Mouse (Mus musculus) limb, embryonic 11.5 days (tissue): Measurements from ENCODE around the gene Ehd4. TPM values are rescaled to one million over a fixed set of nuclear protein-coding genes. Genes with fewer than 3 reads are reported as not detected.

ENCODE experiments used
- ATAC-seq: fragments of 200-750 bp; cut with Nextera tagmentation; 2 replicates; pipeline ENCODE4 v1.8.0; 2017; ENCODE audit warnings: low read depth; ENCODE audit not compliant: insufficient number of reproducible peaks, low FRiP score, low TSS enrichment
- DNase-seq: peaks from one replicate; pipeline ENCODE4 v3.0.0-alpha.2; 2015; ENCODE audit warnings: low spot score
- H3K27ac ChIP-seq: fragments of 300-500 bp; sonication (generic); replicated peaks from 2 replicates; pipeline ENCODE4 v1.5.1; 2014; ENCODE audit warnings: low read depth, mild to moderate bottlenecking, low read length
- H3K27me3 ChIP-seq: fragments of 300-500 bp; sonication (generic); 2 replicates; pipeline ENCODE4 v1.6.1; 2014; ENCODE audit warnings: mild to moderate bottlenecking, low read length, mixed read lengths; ENCODE audit not compliant: control insufficient read depth, insufficient read depth
- H3K36me3 ChIP-seq: fragments of 300-500 bp; sonication (generic); 2 replicates; pipeline ENCODE4 v1.6.1; 2014; ENCODE audit warnings: mild to moderate bottlenecking, low read length, moderate library complexity, mixed read lengths; ENCODE audit not compliant: control insufficient read depth, insufficient read depth
- H3K4me1 ChIP-seq: fragments of 300-500 bp; sonication (generic); 2 replicates; pipeline ENCODE4 v1.6.1; 2014; ENCODE audit warnings: low read length, mixed read lengths; ENCODE audit not compliant: control insufficient read depth, insufficient read depth
- H3K4me2 ChIP-seq: fragments of 300-500 bp; sonication (generic); 2 replicates; pipeline ENCODE4 v1.6.1; 2014; ENCODE audit warnings: low read depth, mild to moderate bottlenecking, moderate library complexity; ENCODE audit not compliant: severe bottlenecking
- H3K4me3 ChIP-seq: fragments of 300-500 bp; sonication (generic); 2 replicates; pipeline ENCODE4 v1.5.1; 2014; ENCODE audit warnings: low read depth, low read length
- H3K9ac ChIP-seq: fragments of 300-500 bp; sonication (generic); 2 replicates; pipeline ENCODE4 v1.6.1; 2014; ENCODE audit warnings: mild to moderate bottlenecking, low read length
- H3K9me3 ChIP-seq: fragments of 300-500 bp; sonication (generic); 2 replicates; pipeline ENCODE4 v1.6.1; 2016; ENCODE audit warnings: low read length; ENCODE audit not compliant: control insufficient read depth
- WGBS: fragments of 180-500 bp; shearing (Covaris S2); extraction: QIAGEN DNeasy Blood & Tissue Kit; methylation state at CpG from one replicate; pipeline ENCODE4 v1.1.7; 2014; 5-methylcytosine and 5-hydroxymethylcytosine counted together
- polyA plus RNA-seq: library from polyadenylated mRNA; unstranded; fragments of >200 nt; fragmentation: Nextera tagmentation; extraction: Ambion mirVana; gene quantifications from 2 replicates; pipeline ENCODE4 v1.2.1, GENCODE M21; 2014

The Ehd4 gene
- polyA plus RNA-seq, 1 experiment from 2014 or later = 13.2 TPM

- no peak overlapping the region for H3K27ac ChIP-seq
- no peak overlapping the region for H3K4me3 ChIP-seq
- H3K27me3 ChIP-seq = no peaks in the 10 kb centered on the region
- no peak overlapping the region for H3K9ac ChIP-seq
- 85% methylated on average over 5 of the region's 5 CpGs for WGBS
- H3K4me1 ChIP-seq = no peaks in the 10 kb centered on the region
- H3K9me3 ChIP-seq = no peaks in the 10 kb centered on the region
- no peaks in the 10 kb centered on the region for H3K36me3 ChIP-seq
- H3K4me2 ChIP-seq = no peak overlapping the region
- DNase-seq (no peak), ATAC-seq (no peak)
These were observed 14.1 kb downstream of the Ehd4 start for GRCm38 (mm10) chr2:120140326-120140725.

GRCm38 (mm10) chr2:120139091-120139490 is 15.3 kb downstream of the Ehd4 start:
- no peak overlapping the region for H3K4me3 ChIP-seq
- ATAC-seq = no peak

GRCm38 (mm10) chr2:120137281-120137680 is 17.1 kb downstream of the Ehd4 start:
- H3K4me2 ChIP-seq = no peak overlapping the region
- H3K9ac ChIP-seq = no peak overlapping the region
- no peaks in the 10 kb centered on the region for H3K9me3 ChIP-seq
- ATAC-seq (no peak), DNase-seq (no peak)
- H3K4me1 ChIP-seq = no peaks in the 10 kb centered on the region
- H3K27ac ChIP-seq = no peak overlapping the region
- WGBS = 67% methylated on average over 5 of the region's 5 CpGs
- H3K4me3 ChIP-seq = no peak overlapping the region
- H3K36me3 ChIP-seq = no peaks in the 10 kb centered on the region
- no peaks in the 10 kb centered on the region for H3K27me3 ChIP-seq

More at GRCm38 (mm10) chr2:120139091-120139490, 15.3 kb downstream of the Ehd4 start:
- Histone ChIP-seq H3K4me2 (no peak overlapping the region), H3K4me1 (no peaks in the 10 kb centered on the region), H3K27ac (no peak overlapping the region), H3K9ac (no peak overlapping the region), H3K9me3 (no peaks in the 10 kb centered on the region), H3K36me3 (no peaks in the 10 kb centered on the region), H3K27me3 (no peaks in the 10 kb centered on the region)
- no peak for DNase-seq
- WGBS = 91% methylated on average over 1 of the region's 1 CpGs

- H3K36me3 ChIP-seq = no peaks in the 10 kb centered on the region
- no peaks in the 10 kb centered on the region for H3K9me3 ChIP-seq
- H3K4me3 ChIP-seq = no peak overlapping the region
- no peaks in the 10 kb centered on the region for H3K4me1 ChIP-seq
- DNase-seq (no peak), ATAC-seq (no peak)
- no peak overlapping the region for H3K9ac ChIP-seq
- H3K27ac ChIP-seq = no peak overlapping the region
- H3K4me2 ChIP-seq = no peak overlapping the region
- H3K27me3 ChIP-seq = no peaks in the 10 kb centered on the region
These were observed 19.8 kb downstream of the Ehd4 start for GRCm38 (mm10) chr2:120134453-120135075.

- H3K9me3 ChIP-seq = no peaks in the 10 kb centered on the region
- WGBS = 90% methylated on average over 1 of the region's 1 CpGs
- H3K9ac ChIP-seq = no peak overlapping the region
- no peak overlapping the region for H3K4me3 ChIP-seq
- H3K36me3 ChIP-seq = no peaks in the 10 kb centered on the region
- no peaks in the 10 kb centered on the region for H3K4me1 ChIP-seq
- no peaks in the 10 kb centered on the region for H3K27me3 ChIP-seq
- DNase-seq = no peak
- no peak overlapping the region for H3K27ac ChIP-seq
- no peak overlapping the region for H3K4me2 ChIP-seq
- ATAC-seq = no peak
These were observed 22.5 kb downstream of the Ehd4 start for GRCm38 (mm10) chr2:120131881-120132280.

- H3K9me3 ChIP-seq = no peaks in the 10 kb centered on the region
- no peak overlapping the region for H3K9ac ChIP-seq
- no peaks in the 10 kb centered on the region for H3K36me3 ChIP-seq
- no peak overlapping the region for H3K4me2 ChIP-seq
- DNase-seq (no peak), ATAC-seq (no peak)
- 82% methylated on average over 8 of the region's 8 CpGs for WGBS
- no peak overlapping the region for H3K4me3 ChIP-seq
- H3K27me3 ChIP-seq = no peaks in the 10 kb centered on the region
- H3K4me1 ChIP-seq = no peaks in the 10 kb centered on the region
- H3K27ac ChIP-seq = no peak overlapping the region
These were observed 25.0 kb downstream of the Ehd4 start for GRCm38 (mm10) chr2:120129252-120129908.

- Histone ChIP-seq H3K9me3 (no peaks in the 10 kb centered on the region), H3K27me3 (no peaks in the 10 kb centered on the region), H3K4me1 (no peaks in the 10 kb centered on the region; the same call in 1 of the 2 replicates), H3K36me3 (no peaks in the 10 kb centered on the region), H3K27ac (no peak overlapping the region), H3K4me2 (no peak overlapping the region), H3K9ac (no peak overlapping the region), H3K4me3 (no peak overlapping the region)
- DNase-seq (no peak), ATAC-seq (no peak)
- WGBS = 57% methylated on average over 1 of the region's 1 CpGs
These were observed 25.8 kb downstream of the Ehd4 start for GRCm38 (mm10) chr2:120128611-120129051.

GRCm38 (mm10) chr2:120128011-120128410 is 26.4 kb downstream of the Ehd4 start:
- Histone ChIP-seq H3K4me3 (no peak overlapping the region), H3K9me3 (no peaks in the 10 kb centered on the region), H3K27me3 (no peaks in the 10 kb centered on the region), H3K4me2 (no peak overlapping the region), H3K36me3 (no peaks in the 10 kb centered on the region), H3K27ac (no peak overlapping the region), H3K9ac (no peak overlapping the region), H3K4me1 (no peaks in the 10 kb centered on the region; the same call in 1 of the 2 replicates)
- ATAC-seq (no peak), DNase-seq (no peak)
